Mouse (Mus musculus) heart, adult 2 months (tissue): ENCODE results near the gene Uggt2. TPM values are rescaled to one million over a fixed set of nuclear protein-coding genes. Genes with fewer than 3 reads are reported as not detected.

Source experiments
- DNase-seq, 2 experiments: peaks; one replicate each; pipeline ENCODE4 v3.0.0; 2021
- H3K27ac ChIP-seq: fragments of 200-600 bp; 2 replicates; pipeline ENCODE4 v1.8.1; 2022
- H3K27me3 ChIP-seq: fragments of 200-500 bp; 2 replicates; pipeline ENCODE4 v1.6.1; 2012; ENCODE audit warnings: mild to moderate bottlenecking, low read length, inconsistent platforms, mixed read lengths; ENCODE audit not compliant: control insufficient read depth, insufficient read depth
- H3K36me3 ChIP-seq: fragments of 200-500 bp; 2 replicates; pipeline ENCODE4 v1.6.1; 2012; ENCODE audit warnings: low read length, inconsistent platforms; ENCODE audit not compliant: control insufficient read depth, insufficient read depth
- H3K4me1 ChIP-seq: fragments of 200-500 bp; 2 replicates; pipeline ENCODE4 v1.6.1; 2011; ENCODE audit warnings: low read length; ENCODE audit not compliant: control insufficient read depth, insufficient read depth
- H3K4me3 ChIP-seq: fragments of 200-600 bp; 2 replicates; pipeline ENCODE4 v1.8.1; 2022
- H3K79me2 ChIP-seq: fragments of 200-500 bp; replicated peaks from 2 replicates; pipeline ENCODE4 v1.6.1; 2012; ENCODE audit warnings: mild to moderate bottlenecking, inconsistent platforms, low read length, moderate library complexity, mixed read lengths; ENCODE audit not compliant: control insufficient read depth, insufficient read depth
- H3K9ac ChIP-seq: fragments of 200-500 bp; 2 replicates; pipeline ENCODE4 v1.6.1; 2012; ENCODE audit warnings: low read depth, mild to moderate bottlenecking, control low read depth, inconsistent platforms, low read length, mixed read lengths
- CTCF ChIP-seq: fragments of 200-600 bp; IDR thresholded peaks from 2 replicates; pipeline ENCODE4 v1.8.1; 2022; ENCODE audit warnings: antibody characterized with exemption, mild to moderate bottlenecking, moderate library complexity
- EP300 ChIP-seq: fragments of 200-500 bp; IDR thresholded peaks from 2 replicates; pipeline ENCODE4 v1.6.1; 2011; ENCODE audit warnings: low read depth, low read length, control low read depth; ENCODE audit not compliant: insufficient read depth
- POLR2A ChIP-seq: fragments of 200-500 bp; IDR thresholded peaks from 2 replicates; pipeline ENCODE4 v1.6.1; 2011; ENCODE audit warnings: mild to moderate bottlenecking, low read depth, low read length, control low read depth; ENCODE audit not compliant: insufficient read depth
- WGBS: fragments of 180-500 bp; shearing (Covaris S2); methylation state at CpG from one replicate; pipeline ENCODE4 v1.1.7; 2018; 5-methylcytosine and 5-hydroxymethylcytosine counted together
- intact Hi-C: fragments of 180-260 bp; cut with DNase I; formaldehyde crosslinking; loops from one replicate; pipeline ENCODE4 v1.15.1; 2025
- polyA plus RNA-seq: library from polyadenylated mRNA; depleted of rRNA; stranded (reverse); fragments of >200 nt; gene quantifications from 2 replicates; pipeline ENCODE4 v1.2.3, GENCODE M21; 2012; rRNA removed
- total RNA-seq, 2 experiments: library from RNA; stranded (reverse); gene quantifications; 2 replicates each; pipeline ENCODE4 v1.2.3; 2021

Uggt2 gene
- total and polyA plus RNA-seq, 3 experiments, result 4.1 to 5.7 (median 5.6) TPM

DNA sequence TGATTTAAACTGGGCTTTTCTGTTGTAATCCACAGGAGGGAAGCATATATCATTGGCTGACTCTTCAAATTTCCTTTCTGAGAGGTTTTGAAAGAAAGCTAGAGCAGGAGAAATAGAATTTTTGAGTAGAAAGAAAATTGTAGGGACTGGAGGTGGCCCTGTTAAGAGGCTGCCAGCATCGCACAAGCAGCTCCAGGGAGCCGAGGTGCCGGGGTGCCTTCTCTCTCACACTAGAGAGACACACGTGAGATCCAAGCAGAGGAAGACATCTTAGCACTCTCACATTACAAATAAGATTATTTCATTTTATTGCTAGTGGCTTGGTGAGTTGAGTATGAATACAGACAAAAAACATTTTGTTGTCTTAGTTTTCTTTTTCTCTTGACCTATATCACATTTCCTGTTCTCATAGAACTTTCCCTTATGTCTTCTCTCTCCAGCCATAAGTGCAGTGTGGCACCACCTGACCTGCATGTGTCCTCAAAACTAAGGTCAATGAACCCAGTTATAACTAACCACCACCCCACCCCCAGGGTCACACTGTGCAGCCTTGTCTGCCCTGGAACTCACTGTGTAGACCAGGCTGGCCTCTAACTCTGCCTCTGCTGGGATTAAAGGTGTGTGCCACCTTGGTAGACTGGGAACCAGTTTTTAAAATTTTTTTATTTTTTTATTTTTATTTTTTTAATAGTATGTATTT is 158.3 kb downstream of the Uggt2 start:
- H3K9ac ChIP-seq, result peak overlapping the region; percentile 15; the same call in 1 of the 2 replicates
- H3K79me2 ChIP-seq, result peaks cover 9% of the 10 kb centered on the region
- peaks cover 11% of the 10 kb centered on the region for H3K4me1 ChIP-seq
- H3K4me3 ChIP-seq, result no peak overlapping the region
- WGBS, result 44% methylated on average over 4 of the region's 4 CpGs
- intact Hi-C loops, result loop anchor here (10.0 kb wide), 1 partner anchor 116 kb away; no protein-coding TSS in a partner anchor
- H3K27ac ChIP-seq, result no peak overlapping the region
- no peak for TF ChIP-seq POLR2A
- no peak for TF ChIP-seq CTCF
- no peak for TF ChIP-seq EP300
- H3K27me3 ChIP-seq, result no peaks in the 10 kb centered on the region
- DNase-seq, result no peak
- peaks cover 16% of the 10 kb centered on the region for H3K36me3 ChIP-seq

GRCm38 (mm10) chr14:118938551-118938950 is 160.7 kb downstream of the Uggt2 start:
- intact Hi-C loops, result loop anchor here (1.0 to 10.0 kb wide), 2 partner anchors 69 to 434 kb away; no protein-coding TSS in a partner anchor
- WGBS, result 0% methylated on average over 7 of the region's 7 CpGs
- Histone ChIP-seq H3K9ac (peak overlapping the region; percentile 94), H3K4me1 (peaks cover 8% of the 10 kb centered on the region), H3K27me3 (no peaks in the 10 kb centered on the region), H3K4me3 (peak overlapping the region; percentile 95), H3K79me2 (peaks cover 2% of the 10 kb centered on the region), H3K27ac (peak overlapping the region; percentile 100), H3K36me3 (peaks cover 10% of the 10 kb centered on the region)
- TF ChIP-seq POLR2A (0 out of 2 replicates have a peak, but pooled peaks have one; percentile 10), EP300 (0 out of 2 replicates have a peak, but pooled peaks have one; percentile 15), CTCF (no peak)
- DNase-seq, result peak in 1 of 2 experiments; percentile 36

GRCm38 (mm10) chr14:118937533-118938492 is 161.4 kb downstream of the Uggt2 start, which contains the start of gene Dnajc3:
TSS of gene Dnajc3 (plus strand) at chr14:118937976.
- peak within 1 kb of the TSS; percentile 95 for H3K4me3 ChIP-seq
- intact Hi-C loops, result loop anchor here (1.0 to 10.0 kb wide), 2 partner anchors 69 to 433 kb away; no protein-coding TSS in a partner anchor
- WGBS, result under 1% methylated on average over 121 of the region's 124 CpGs
- peaks cover 2% of the 10 kb centered on the region for H3K79me2 ChIP-seq
- peak within 1 kb of the TSS; percentile 100 for H3K27ac ChIP-seq
- no peak for TF ChIP-seq EP300
- TF ChIP-seq POLR2A, result peak; percentile 73
- TF ChIP-seq CTCF, result peak; percentile 20; the same call in 1 of the 2 replicates
- peaks cover 8% of the 10 kb centered on the region for H3K4me1 ChIP-seq
- DNase-seq, result peak; percentile 98 to 100
- H3K9ac ChIP-seq, result peak within 1 kb of the TSS; percentile 94
- H3K36me3 ChIP-seq, result peaks cover 10% of the 10 kb centered on the region
- no peaks in the 10 kb centered on the region for H3K27me3 ChIP-seq

DNA sequence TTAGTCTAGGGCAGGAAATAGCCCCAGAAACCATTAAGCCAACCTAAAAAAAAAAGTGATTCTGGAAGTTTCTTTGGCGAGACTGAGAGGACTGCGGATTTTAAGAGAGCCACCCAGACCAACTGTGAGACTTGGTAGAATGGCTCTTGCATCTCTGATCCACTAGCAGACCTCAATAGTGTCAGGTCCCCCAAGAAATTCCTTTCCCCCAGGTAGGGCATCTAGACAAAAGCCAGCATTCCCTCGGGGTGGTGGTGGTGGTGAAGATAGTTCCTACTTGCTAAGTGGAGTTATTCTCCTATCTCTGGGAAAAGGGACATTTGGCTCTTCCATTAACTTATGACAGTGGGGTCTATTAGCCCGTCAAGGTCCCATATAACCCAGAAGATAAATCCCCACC is 162.3 kb downstream of the Uggt2 start:
- intact Hi-C loops, result loop anchor here (10.0 kb wide), 1 partner anchor 432 kb away; no protein-coding TSS in a partner anchor
- peaks cover 2% of the 10 kb centered on the region for H3K79me2 ChIP-seq
- TF ChIP-seq CTCF (no peak), EP300 (no peak), POLR2A (no peak)
- peak overlapping the region; percentile 72 for H3K4me3 ChIP-seq
- peaks cover 7% of the 10 kb centered on the region for H3K4me1 ChIP-seq
- H3K9ac ChIP-seq, result peak overlapping the region; percentile 74
- peak overlapping the region; percentile 72 for H3K27ac ChIP-seq
- 43% methylated on average over 4 of the region's 4 CpGs for WGBS
- DNase-seq, result no peak
- H3K36me3 ChIP-seq, result peaks cover 10% of the 10 kb centered on the region
- H3K27me3 ChIP-seq, result no peaks in the 10 kb centered on the region

GRCm38 (mm10) chr14:118936236-118936635 is 163.0 kb downstream of the Uggt2 start:
- intact Hi-C loops, result loop anchor here (10.0 kb wide), 1 partner anchor 431 kb away; no protein-coding TSS in a partner anchor
- TF ChIP-seq EP300 (no peak), CTCF (no peak), POLR2A (no peak)
- peaks cover 10% of the 10 kb centered on the region for H3K36me3 ChIP-seq
- no peak for DNase-seq
- H3K4me3 ChIP-seq, result no peak overlapping the region
- peaks cover 5% of the 10 kb centered on the region for H3K4me1 ChIP-seq
- H3K27ac ChIP-seq, result no peak overlapping the region
- no peaks in the 10 kb centered on the region for H3K27me3 ChIP-seq
- H3K79me2 ChIP-seq, result peaks cover 2% of the 10 kb centered on the region
- H3K9ac ChIP-seq, result no peak overlapping the region
- 82% methylated on average over 3 of the region's 3 CpGs for WGBS

Other genes starting within 250 kb of the Uggt2 start
- gene Dzip1, start 174.0 kb downstream of the Uggt2 start, total RNA-seq, result 1 to 10 TPM; 1.9 to 2.8 TPM
- gene Dzip1, start 174.0 kb downstream of the Uggt2 start, polyA plus RNA-seq, result 2.2 and 2.8 TPM in 2 replicates
- gene Dnajc3, start 161.5 kb downstream of the Uggt2 start, total RNA-seq, result 10 to 100 TPM; 32.5 to 33.4 TPM
- gene Dnajc3, start 161.5 kb downstream of the Uggt2 start, polyA plus RNA-seq, result 8.5 and 20.2 TPM in 2 replicates
- not detected for gene Hs6st3, start 38.9 kb upstream of the Uggt2 start, total RNA-seq
- not detected in 2 replicates for gene Hs6st3, start 38.9 kb upstream of the Uggt2 start, polyA plus RNA-seq